Mouse (Mus musculus): ENCODE measurements at regions not wholly inside any gene's neighbourhood (a gene's known extent, or its start where the extent isn't known, plus 50 kb on each side); places are given as distances from the start of the nearest gene placed in this dataset.
"Not testable (repeated sequence)": the region's sequence is repeated elsewhere in the genome, so short reads cannot be mapped to it uniquely, and the experiment has no call there.

DNA sequence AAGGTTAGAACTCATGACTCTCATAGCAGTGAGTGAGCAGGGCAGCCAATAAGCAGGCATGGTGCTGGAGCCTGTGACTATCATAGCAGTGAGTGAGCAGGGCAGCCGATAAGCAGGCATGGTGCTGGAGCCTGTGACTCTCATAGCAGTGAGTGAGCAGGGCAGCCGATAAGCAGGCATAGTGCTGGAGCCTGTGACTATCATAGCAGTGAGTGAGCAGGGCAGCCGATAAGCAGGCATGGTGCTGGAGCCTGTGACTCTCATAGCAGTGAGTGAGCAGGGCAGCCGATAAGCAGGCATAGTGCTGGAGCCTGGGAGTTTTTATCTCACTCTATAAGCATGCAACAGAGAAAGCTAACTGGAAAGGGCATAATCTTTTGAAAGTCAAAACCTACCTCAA, 442.3 kb upstream of the Acvr2a start:
- TF ChIP-seq POLR2A, CTCF (IDR thresholded peaks at IDR 0.05; ENCODE audit: extremely low read depth, insufficient read depth, low read length): not testable (repeated sequence)

All from cortical plate, adult 2 months (tissue).